Mouse (Mus musculus) C3H10T1/2 (cell line): ENCODE measurements around the gene Fam186b. TPM values are rescaled to one million over a fixed set of nuclear protein-coding genes. Genes with fewer than 3 reads are reported as not detected.

Experiments used
- polyA plus RNA-seq, 2 experiments: library from polyadenylated mRNA; unstranded; fragments of >200 nt; fragmentation: generic; extraction: Trizol; gene quantifications; one replicate each; pipeline ENCODE4 v1.2.1; 2012; ENCODE audit warnings: missing spikeins in 2 of 2

Fam186b gene
- not detected for polyA plus RNA-seq

GRCm38 (mm10) chr15:99295484-99295981 is at the start of gene Fam186b:
Gene Fam186b, minus strand, starts transcription at chr15:99295888.

GRCm38 (mm10) chr15:99294813-99295374 is 794 bp downstream of the Fam186b start, which contains the start of gene Prpf40b:
Gene Prpf40b, plus strand, starts transcription at chr15:99295087.

DNA sequence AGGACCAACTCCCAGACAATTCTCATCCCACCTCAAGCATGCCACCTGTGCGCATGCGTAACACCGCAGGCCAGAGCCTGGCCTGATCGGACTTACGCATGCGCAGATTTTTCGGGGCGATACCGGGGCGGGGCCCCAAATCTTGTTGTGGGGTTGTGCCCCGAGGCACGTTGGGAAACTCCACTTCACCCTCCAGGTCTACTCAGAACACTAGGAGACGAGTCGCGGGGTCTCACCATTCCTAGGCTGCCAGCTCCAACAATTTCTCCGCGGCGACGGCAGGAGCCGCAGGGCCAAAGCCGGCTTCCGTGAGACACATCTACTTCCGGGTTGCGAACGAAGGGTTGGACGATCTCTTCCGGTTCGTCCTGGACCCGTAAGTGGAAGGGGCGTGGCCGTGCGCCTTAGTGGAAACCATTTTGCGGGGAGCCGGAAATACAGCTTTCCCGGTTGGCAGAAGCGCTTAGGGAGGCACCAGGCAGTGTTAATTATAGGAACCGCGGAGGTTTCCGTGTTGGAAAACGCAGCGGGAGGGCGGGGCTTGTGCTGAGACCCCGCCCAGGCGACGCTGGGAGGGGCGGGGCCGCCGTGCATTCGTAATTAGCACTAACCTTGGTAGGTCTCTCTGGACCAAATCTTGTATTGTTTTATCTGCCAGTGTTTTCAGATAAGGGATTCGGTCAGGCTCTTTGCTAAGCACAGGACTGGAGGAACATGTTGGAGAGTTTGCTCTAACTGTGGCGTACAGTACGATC is 43.9 kb downstream of the Fam186b start, which contains the start of gene Mcrs1:
Mcrs1 (minus strand) TSS at position 336 of the 755 bp plus-strand sequence.

GRCm38 (mm10) chr15:99224208-99224911 is 71.3 kb downstream of the Fam186b start, which contains the start of gene Kcnh3:
Gene Kcnh3, plus strand, starts transcription at chr15:99224861.

Other genes starting within 250 kb of the Fam186b start
- under 1 TPM; 0.44 to 0.53 TPM for gene Prph, start 240.7 kb downstream of the Fam186b start, polyA plus RNA-seq
- 10 to 100 TPM; 27.9 to 64.9 TPM for gene Troap, start 221.3 kb downstream of the Fam186b start, polyA plus RNA-seq
- under 1 TPM; 0.14 to 0.84 TPM for gene C1ql4, start 208.1 kb downstream of the Fam186b start, polyA plus RNA-seq
- 1 to 10 TPM in 1 of 2 experiments, under 1 TPM in 1; 0.62 to 1.9 TPM for gene Dnajc22, start 202.7 kb downstream of the Fam186b start, polyA plus RNA-seq
- gene Spats2, start 170.0 kb downstream of the Fam186b start, polyA plus RNA-seq: 10 to 100 TPM in 1 of 2 experiments, 1 to 10 TPM in 1; 5.1 to 27.2 TPM
- under 1 TPM; 0.01 to 0.05 TPM for gene Kcnh3, start 71.0 kb downstream of the Fam186b start, polyA plus RNA-seq
- gene Mcrs1, start 43.9 kb downstream of the Fam186b start, polyA plus RNA-seq: 100 to 1,000 TPM; 110 to 133 TPM
- 10 to 100 TPM in 1 of 2 experiments, 1 to 10 TPM in 1; 6.5 to 53.5 TPM for gene Prpf40b, start 801 bp downstream of the Fam186b start, polyA plus RNA-seq
- gene Fmnl3, start 74.6 kb upstream of the Fam186b start, polyA plus RNA-seq: 10 to 100 TPM; 31.3 to 32.8 TPM
- gene Tmbim6, start 97.0 kb upstream of the Fam186b start, polyA plus RNA-seq: 100 to 1,000 TPM; 311 to 639 TPM
- gene Nckap5l, start 161.9 kb upstream of the Fam186b start, polyA plus RNA-seq: 10 to 100 TPM in 1 of 2 experiments, 1 to 10 TPM in 1; 3.2 to 14.2 TPM
- gene Bcdin3d, start 178.8 kb upstream of the Fam186b start, polyA plus RNA-seq: 10 to 100 TPM in 1 of 2 experiments, 1 to 10 TPM in 1; 9.5 to 14.9 TPM
- gene Faim2, start 232.3 kb upstream of the Fam186b start, polyA plus RNA-seq: 1 to 10 TPM in 1 of 2 experiments, under 1 TPM in 1; 0.91 to 1.1 TPM